Mouse (Mus musculus) heart, embryonic 15.5 days (tissue): ENCODE data around the gene Cd46. TPM values are rescaled to one million over a fixed set of nuclear protein-coding genes. Genes with fewer than 3 reads are reported as not detected.

ENCODE experiments used
- ATAC-seq: fragments of 200-750 bp; cut with Nextera tagmentation; replicated peaks from 2 replicates; pipeline ENCODE4 v1.8.0; 2017; ENCODE audit warnings: low read depth, moderate TSS enrichment; ENCODE audit not compliant: insufficient number of reproducible peaks, insufficient read depth, low FRiP score
- H3K27ac ChIP-seq: fragments of 300-500 bp; sonication (generic); 2 replicates; pipeline ENCODE4 v1.5.1; 2015; ENCODE audit warnings: mild to moderate bottlenecking, inconsistent platforms
- H3K27me3 ChIP-seq: fragments of 300-500 bp; sonication (generic); 2 replicates; pipeline ENCODE4 v1.6.1; 2015; ENCODE audit warnings: inconsistent platforms
- H3K36me3 ChIP-seq: fragments of 300-500 bp; sonication (generic); 2 replicates; pipeline ENCODE4 v1.6.1; 2015; ENCODE audit warnings: mild to moderate bottlenecking, inconsistent platforms
- H3K4me1 ChIP-seq: fragments of 300-500 bp; sonication (generic); replicated peaks from 2 replicates; pipeline ENCODE4 v1.6.1; 2015; ENCODE audit warnings: inconsistent platforms
- H3K4me2 ChIP-seq: fragments of 300-500 bp; sonication (generic); 2 replicates; pipeline ENCODE4 v1.6.1; 2015; ENCODE audit warnings: inconsistent platforms, mild to moderate bottlenecking, moderate library complexity
- H3K4me3 ChIP-seq: fragments of 300-500 bp; sonication (generic); 2 replicates; pipeline ENCODE4 v1.5.1; 2015; ENCODE audit warnings: mild to moderate bottlenecking, inconsistent platforms
- H3K9ac ChIP-seq: fragments of 300-500 bp; sonication (generic); 2 replicates; pipeline ENCODE4 v1.6.1; 2015; ENCODE audit warnings: mild to moderate bottlenecking, inconsistent platforms
- H3K9me3 ChIP-seq: fragments of 300-500 bp; sonication (generic); replicated peaks from 2 replicates; pipeline ENCODE4 v1.6.1; 2016; ENCODE audit warnings: inconsistent platforms
- WGBS: fragments of 180-500 bp; shearing (Covaris S2); methylation state at CpG from one replicate; pipeline ENCODE4 v1.1.7; 2015; ENCODE audit warnings: mixed read lengths; 5-methylcytosine and 5-hydroxymethylcytosine counted together
- microRNA counts: library from miRNA; unstranded; fragments of <30 nt; microRNA quantifications from one replicate; lab custom pipeline; 2016
- microRNA-seq: library from miRNA; unstranded; fragments of <30 nt; microRNA quantifications from one replicate; pipeline ENCODE4, GENCODE M21; 2016
- polyA plus RNA-seq: library from polyadenylated mRNA; unstranded; fragments of >200 nt; fragmentation: Nextera tagmentation; extraction: Ambion mirVana; gene quantifications from 2 replicates; pipeline ENCODE4 v1.2.1, GENCODE M21; 2015

Gene Cd46
- polyA plus RNA-seq, 1 experiment from 2014 or later: 0.62 TPM

DNA sequence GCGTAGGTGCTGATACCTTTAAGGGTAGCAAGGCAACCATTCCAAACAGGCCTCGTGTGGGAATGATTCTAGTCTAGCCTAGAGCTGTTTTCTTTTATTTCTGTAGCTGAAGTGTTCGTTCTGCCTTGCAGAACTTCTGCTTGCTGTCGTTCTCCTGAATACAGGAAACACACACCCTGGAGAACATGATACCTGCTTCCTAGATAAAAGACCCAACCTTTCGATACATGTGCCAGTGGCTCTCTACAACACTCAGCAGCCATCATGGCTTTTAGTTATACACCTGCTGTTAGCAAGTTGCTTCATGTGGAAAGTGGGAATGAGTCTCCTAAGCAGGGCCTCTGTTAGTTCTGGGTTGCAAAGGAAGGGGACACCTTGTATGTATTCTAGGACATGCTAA is 97.8 kb downstream of the Cd46 start:
- no peak overlapping the region for H3K4me2 ChIP-seq
- no peaks in the 10 kb centered on the region for H3K36me3 ChIP-seq
- no peaks in the 10 kb centered on the region for H3K9me3 ChIP-seq
- H3K4me1 ChIP-seq: peaks cover 10% of the 10 kb centered on the region; the same call in 1 of the 2 replicates
- WGBS: 69% methylated on average over 5 of the region's 5 CpGs
- H3K9ac ChIP-seq: no peak overlapping the region
- no peaks in the 10 kb centered on the region for H3K27me3 ChIP-seq
- H3K27ac ChIP-seq: no peak overlapping the region
- H3K4me3 ChIP-seq: no peak overlapping the region
- ATAC-seq: no peak

DNA sequence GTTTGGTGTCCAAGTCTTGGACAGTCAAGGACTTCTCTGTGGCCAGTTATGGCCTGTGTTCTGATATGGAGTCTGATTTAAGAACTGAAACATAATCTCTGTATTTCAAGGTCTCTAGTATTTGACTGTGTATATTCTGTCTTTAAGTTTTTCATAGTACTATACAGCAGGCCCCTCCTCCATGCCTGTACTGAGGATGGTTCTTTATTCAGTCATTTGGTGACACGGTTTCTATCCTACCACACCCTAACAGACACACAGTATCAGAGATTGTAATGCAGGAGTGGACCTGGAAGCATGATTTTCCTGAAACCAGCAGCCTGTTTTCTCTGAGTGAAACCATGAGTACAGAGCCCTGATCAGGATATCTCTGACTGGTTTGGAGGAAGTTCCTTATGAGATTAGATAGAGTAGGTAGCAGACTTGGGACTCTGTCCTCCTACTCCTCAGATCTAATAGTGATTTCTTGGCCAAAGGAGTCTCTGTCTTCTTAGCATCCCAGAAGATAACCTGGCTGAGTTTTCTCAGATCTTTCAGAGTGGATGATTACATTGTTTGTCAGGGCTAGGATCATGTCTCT is 98.5 kb downstream of the Cd46 start:
- H3K27me3 ChIP-seq: no peaks in the 10 kb centered on the region
- no peak overlapping the region for H3K9ac ChIP-seq
- H3K4me2 ChIP-seq: no peak overlapping the region
- H3K27ac ChIP-seq: no peak overlapping the region
- WGBS: 40% methylated on average over 1 of the region's 1 CpGs
- no peaks in the 10 kb centered on the region for H3K36me3 ChIP-seq
- no peak overlapping the region for H3K4me3 ChIP-seq
- H3K9me3 ChIP-seq: no peaks in the 10 kb centered on the region
- H3K4me1 ChIP-seq: peaks cover 10% of the 10 kb centered on the region; the same call in 1 of the 2 replicates
- no peak for ATAC-seq

DNA sequence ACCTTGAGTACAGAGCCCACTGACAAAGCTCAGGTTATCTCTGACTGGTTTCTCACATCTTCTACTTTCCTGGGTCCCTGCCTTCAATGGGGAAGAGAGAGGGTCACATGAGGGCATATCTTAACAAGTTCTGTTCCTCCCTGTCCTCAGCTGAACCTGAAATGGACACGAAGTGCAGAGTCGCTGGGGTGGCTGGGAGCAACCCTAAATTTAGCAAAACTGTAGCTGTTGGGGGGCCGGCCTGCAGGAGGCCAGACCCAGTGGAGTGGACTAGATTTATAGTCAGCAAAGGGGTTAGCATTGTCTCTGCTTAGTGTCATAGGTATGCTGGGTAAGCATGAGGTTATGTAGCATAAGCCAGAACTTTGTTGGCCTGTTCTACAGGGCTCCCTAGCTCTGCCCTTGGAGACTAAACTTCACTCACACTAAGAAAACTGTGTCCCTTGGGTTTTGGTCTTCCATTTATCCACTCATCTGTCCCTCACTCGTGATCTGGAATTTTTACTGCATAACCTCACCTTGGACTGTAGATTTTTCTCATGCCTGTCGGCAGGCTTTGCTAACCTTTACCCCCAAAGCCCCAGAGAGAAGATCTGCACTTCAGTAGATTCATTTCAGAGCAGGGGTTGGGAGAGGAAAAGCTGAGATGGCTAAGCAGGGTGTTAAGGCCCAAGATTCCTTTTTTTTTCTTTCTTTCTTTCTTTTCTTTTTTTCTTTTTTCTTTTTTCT is 99.3 kb downstream of the Cd46 start:
- no peaks in the 10 kb centered on the region for H3K27me3 ChIP-seq
- no peak overlapping the region for H3K27ac ChIP-seq
- no peak overlapping the region for H3K4me3 ChIP-seq
- no peak overlapping the region for H3K9ac ChIP-seq
- H3K9me3 ChIP-seq: no peaks in the 10 kb centered on the region
- 39% methylated on average over 5 of the region's 5 CpGs for WGBS
- peaks cover 10% of the 10 kb centered on the region; the same call in 1 of the 2 replicates for H3K4me1 ChIP-seq
- H3K4me2 ChIP-seq: no peak overlapping the region
- no peak for ATAC-seq
- H3K36me3 ChIP-seq: no peaks in the 10 kb centered on the region

DNA sequence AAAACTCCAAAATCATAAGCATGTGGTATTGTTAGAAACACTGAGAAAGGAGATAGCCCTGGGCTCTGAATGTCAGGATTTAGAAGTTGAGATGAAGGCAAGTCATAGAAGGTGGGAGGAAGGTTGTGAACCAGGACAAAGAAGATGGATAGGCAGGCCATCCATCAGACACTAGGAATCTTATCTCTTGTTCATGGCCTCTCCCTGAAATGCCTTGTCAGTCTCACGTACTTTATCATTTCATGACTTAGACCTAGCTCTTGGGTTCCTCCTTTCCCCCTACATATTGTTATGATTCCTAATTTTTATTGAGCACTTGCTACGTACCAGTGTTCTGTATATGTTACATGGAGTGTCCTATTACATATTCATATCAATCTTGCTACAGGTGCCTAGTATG is 100.4 kb downstream of the Cd46 start:
- no peak overlapping the region for H3K9ac ChIP-seq
- no peak overlapping the region for H3K27ac ChIP-seq
- ATAC-seq: no peak
- 76% methylated on average over 2 of the region's 2 CpGs for WGBS
- H3K9me3 ChIP-seq: no peaks in the 10 kb centered on the region
- no peaks in the 10 kb centered on the region for H3K36me3 ChIP-seq
- no peak overlapping the region for H3K4me2 ChIP-seq
- H3K4me1 ChIP-seq: peaks cover 10% of the 10 kb centered on the region; the same call in 1 of the 2 replicates
- H3K4me3 ChIP-seq: no peak overlapping the region
- no peaks in the 10 kb centered on the region for H3K27me3 ChIP-seq

DNA sequence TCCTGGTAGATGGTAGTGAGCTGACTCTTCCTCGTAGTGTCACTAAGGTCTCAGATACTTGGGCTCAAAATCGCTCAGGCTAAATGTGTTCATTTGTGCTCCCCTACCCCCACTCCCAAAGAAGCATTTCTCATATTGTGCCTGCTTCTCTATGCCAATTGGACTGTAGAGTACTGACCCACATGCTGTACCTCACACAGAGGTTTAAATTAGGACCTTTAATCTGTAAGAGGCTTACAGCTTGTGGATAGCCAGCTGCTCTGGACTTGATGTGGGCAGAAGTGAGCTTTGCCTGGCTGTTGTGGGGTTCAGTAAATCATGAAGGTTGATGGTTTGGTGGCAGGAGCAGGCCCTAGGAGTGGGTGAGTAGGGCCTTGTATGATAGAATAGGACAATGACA is 101.1 kb downstream of the Cd46 start:
- H3K9me3 ChIP-seq: no peaks in the 10 kb centered on the region
- no peak overlapping the region for H3K9ac ChIP-seq
- no peaks in the 10 kb centered on the region for H3K27me3 ChIP-seq
- H3K36me3 ChIP-seq: no peaks in the 10 kb centered on the region
- H3K4me1 ChIP-seq: peaks cover 10% of the 10 kb centered on the region; the same call in 1 of the 2 replicates
- no peak overlapping the region for H3K4me2 ChIP-seq
- ATAC-seq: no peak
- no peak overlapping the region for H3K4me3 ChIP-seq
- no peak overlapping the region for H3K27ac ChIP-seq
- 78% methylated on average over 2 of the region's 2 CpGs for WGBS

DNA sequence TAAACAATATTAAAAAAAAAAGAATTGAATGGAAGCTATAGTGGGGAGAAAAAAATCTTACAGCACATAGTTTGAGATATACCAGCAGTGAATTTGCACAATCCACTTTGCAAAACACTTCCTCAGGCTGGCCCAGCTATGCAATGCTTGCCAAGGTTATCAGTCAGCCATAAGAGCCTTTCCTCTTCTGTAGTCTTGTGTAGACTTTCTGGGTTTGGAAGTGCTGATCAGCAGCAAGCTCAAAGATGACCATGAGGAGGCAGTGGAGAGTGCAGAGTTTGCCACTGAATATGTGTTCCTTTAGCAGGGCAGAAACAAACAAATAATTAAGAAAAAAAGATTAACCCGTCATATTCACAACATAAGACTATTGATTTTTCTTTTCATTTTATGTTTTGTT is 103.0 kb downstream of the Cd46 start:
- Histone ChIP-seq H3K27me3 (no peaks in the 10 kb centered on the region), H3K9me3 (no peaks in the 10 kb centered on the region), H3K27ac (no peak overlapping the region), H3K4me2 (no peak overlapping the region), H3K36me3 (no peaks in the 10 kb centered on the region), H3K9ac (no peak overlapping the region), H3K4me3 (no peak overlapping the region), H3K4me1 (peaks cover 7% of the 10 kb centered on the region; the same call in 1 of the 2 replicates)
- WGBS: 90% methylated on average over 1 of the region's 1 CpGs
- ATAC-seq: no peak

MicroRNAs within 50 kb of the gene (microRNA counts, 519-probe panel; counts per million panel counts)
- microRNA mmu-miR-29b (lab: Ali Mortazavi, UCI) (2,749 counts per million, percentile 65 among the panel's probes with 10 or more counts), microRNA mmu-miR-29c (lab: Ali Mortazavi, UCI) (3,200 counts per million, percentile 78 among the panel's probes with 10 or more counts)

Small RNA genes lying within 50 kb of the gene (microRNA-seq; reads per million reads assigned to microRNA genes)
- gene Mir29b-2 (1.5 reads per million), gene Mir29c (83.0 reads per million, percentile 48 among the genes with 10 or more reads in this experiment)

Other genes with a start within 250 kb of the Cd46 start
- 111 and 116 TPM in 2 replicates for gene Cd34, start 153.4 kb downstream of the Cd46 start, polyA plus RNA-seq
- 57.0 and 61.7 TPM in 2 replicates for gene Cr1l, start 39.3 kb upstream of the Cd46 start, polyA plus RNA-seq
- 0.09 and 0.22 TPM in 2 replicates for gene Cr2, start 84.5 kb upstream of the Cd46 start, polyA plus RNA-seq